Mouse (Mus musculus) layer of hippocampus, postnatal 25 days (tissue): ENCODE results near the gene Gtf3c6. TPM values are rescaled to one million over a fixed set of nuclear protein-coding genes. Genes with fewer than 3 reads are reported as not detected.

Experiments used
- DNase-seq, 2 experiments: peaks; one replicate each; pipeline ENCODE4 v3.0.0; 2022; ENCODE audit warnings: mixed read lengths in 2 of 2, low spot score in 1 of 2; ENCODE audit errors: extremely low spot score in 1 of 2
- total RNA-seq, 2 experiments: library from RNA; stranded (reverse); gene quantifications; 2 replicates each; pipeline ENCODE4 v1.2.3; 2021

Gene Gtf3c6
- total RNA-seq = 10 to 100 TPM; 25.1 to 25.5 TPM

DNA sequence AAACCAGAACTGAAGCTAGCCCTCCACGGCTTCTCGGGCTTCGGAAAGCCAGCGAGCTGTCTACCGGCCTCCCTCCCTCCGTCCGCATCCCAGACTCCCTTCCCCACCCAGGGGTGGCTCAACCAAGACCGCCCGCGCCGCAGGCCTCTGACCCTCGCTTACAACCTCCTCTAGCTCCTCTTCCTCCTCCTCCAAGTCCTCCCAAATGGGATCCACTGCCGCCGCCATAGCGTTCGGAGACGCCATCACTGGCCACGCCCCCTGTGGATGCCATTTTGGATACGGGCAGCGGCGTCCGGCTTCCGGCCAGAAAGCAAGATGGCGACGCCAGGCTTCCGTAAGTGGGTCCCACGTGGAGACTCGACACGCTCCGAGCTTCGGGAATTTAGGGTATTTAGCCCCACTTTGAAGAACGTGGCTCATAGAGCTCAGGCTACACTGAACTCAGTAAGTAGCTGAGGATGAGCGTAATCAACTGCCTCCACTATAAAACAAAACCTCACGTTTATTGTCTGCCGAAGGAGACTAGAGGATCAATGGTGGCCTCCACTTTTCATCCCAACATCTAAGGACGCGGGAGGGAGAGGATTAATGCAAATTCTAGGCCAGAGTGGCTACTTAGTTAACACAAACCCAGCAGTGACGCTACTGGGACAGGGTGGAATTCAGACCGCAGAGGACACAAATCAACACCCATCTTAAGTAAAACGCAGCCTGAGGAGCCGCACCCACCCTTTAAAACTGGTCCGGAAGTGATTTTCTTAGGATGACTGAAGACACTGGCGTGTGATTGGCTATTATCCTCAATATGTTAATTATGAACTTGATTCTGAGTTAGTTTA is at the start of gene Gtf3c6:
TSS of gene Gtf3c6 (minus strand) at position 695 of the 842 bp plus-strand sequence.
- peak; percentile 92 to 93 for DNase-seq

DNA sequence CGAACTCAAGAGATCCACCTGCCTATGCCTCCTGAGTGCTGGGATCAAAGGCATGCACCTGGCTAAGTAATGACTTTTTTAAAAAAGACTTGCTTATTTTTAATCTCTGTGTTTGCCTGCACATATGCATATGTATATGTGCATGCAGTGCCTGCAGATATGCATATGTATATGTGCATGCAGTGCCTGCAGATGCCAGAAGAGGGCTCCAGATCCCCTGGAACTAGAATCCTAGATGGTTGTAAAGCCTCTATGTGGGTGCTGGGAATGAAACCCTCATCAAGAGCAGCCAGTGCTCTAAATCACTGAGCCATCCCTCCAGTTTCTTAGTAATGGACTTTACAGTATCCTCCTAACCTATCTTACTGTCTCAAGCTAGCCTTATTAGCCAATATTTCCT is 48.1 kb upstream of the Gtf3c6 start:
- DNase-seq = no peak

DNA sequence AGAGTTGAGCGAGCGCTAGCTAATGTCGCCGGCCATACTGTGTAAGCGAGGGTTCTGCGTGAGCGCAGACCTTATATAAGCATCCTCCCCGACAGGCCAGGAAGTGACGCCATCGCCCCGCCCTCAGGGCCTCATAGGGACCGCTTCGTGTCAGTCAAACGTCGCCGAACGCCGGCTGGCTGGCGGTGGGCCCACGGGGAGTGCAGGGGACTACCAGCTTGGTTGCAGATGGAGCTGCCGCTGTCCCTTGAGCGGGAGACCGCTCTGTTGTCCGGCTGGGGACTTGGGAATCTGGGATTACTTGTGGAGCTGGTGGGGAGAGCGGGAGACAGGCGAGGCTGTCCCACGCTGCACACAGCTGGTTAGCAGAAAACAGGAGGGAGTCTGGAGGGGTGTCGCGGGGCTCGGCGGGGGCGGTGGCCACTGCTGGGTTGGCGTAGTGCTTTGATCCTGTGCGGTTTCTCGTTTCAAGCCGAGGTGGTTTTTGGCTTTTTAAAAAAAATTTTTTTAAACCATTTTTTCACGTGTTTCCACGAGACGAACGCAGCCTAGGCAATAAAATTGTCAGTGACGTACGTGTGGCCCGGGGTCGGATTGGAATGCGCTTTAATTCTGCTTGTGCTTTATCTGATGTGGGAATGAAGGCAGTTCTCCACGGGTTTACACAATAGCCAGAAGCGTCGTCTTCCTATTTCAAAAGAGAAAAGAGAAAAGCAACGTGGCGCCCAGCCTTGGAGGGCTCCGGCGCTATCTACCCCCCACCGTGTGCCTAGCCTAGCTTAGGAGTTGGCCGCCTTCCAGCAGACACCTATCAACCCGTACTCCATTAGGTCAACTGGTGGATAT is 44.5 kb upstream of the Gtf3c6 start, which contains the start of gene Amd1:
TSS of gene Amd1 (minus strand) at position 47 of the 846 bp plus-strand sequence.
- DNase-seq = peak; percentile 100

DNA sequence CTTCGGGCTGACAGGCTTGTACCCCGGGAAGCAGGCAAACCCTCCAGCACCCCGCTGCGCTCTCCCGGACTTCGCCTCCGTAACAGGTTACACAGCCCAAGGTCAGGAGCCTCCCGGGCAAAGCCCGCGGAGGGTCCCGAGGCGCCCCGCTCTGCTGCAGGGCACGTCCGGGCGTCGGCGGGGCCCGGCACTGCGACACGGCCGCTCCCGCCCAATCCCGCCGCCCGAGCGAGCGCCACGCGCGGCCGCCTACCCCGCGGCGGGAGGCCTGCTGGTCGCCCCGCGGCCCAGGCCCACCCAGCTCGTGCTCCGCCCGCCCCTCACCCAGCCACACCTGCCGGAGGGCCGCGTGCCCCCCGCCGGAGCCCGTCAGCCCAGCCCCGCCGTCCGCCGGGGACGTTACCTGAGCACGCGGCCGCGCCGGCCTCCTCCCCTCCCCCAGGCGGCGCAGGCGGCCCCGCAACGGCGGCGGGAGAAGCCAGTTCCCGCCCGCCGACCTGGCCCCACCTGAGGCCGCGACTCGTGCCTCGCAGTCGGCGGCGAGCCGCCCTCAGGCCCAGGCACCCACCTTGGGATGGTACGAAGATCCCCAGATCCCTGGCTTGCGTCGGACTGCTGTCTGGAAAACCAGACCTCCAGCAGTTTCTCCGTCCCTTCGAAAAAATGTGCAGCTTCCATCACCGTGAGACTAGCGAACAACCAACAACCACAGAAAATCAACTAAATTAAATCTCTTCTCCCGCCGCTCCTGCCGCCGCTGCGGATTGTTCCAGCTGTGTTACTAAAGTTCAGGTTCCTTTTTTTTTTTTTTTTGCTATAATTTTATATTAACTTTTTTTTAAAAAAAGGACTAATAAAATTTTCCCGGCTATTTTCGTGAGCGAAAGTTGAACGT is 43.5 kb upstream of the Gtf3c6 start:
- DNase-seq = peak; percentile 20 to 49

DNA sequence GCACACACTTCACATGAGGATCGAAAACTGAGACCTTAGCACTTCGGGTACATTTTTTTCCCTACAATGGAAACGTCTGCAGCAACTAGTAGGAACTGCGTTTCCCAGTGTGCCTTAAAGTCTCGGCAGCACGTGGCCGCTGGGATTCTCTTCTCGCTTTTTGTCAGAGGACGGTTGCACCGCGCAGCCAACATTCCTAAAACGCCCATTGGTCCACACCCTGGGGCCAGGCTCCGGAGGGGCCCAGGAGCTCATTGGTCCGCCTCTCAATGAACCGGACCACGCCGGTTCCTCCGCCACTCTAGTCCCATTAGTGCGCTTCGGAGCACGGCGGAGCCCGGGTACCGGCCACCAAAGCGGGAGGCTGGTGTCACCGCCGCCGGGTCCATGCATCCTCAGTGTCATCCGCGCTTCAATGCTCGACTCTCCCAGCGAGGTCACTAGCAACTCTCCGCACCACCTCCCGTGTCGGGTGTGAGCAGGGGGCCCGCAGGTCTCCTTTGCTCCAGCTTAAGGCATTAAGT is 42.8 kb upstream of the Gtf3c6 start:
- peak; percentile 63 to 66 for DNase-seq

DNA sequence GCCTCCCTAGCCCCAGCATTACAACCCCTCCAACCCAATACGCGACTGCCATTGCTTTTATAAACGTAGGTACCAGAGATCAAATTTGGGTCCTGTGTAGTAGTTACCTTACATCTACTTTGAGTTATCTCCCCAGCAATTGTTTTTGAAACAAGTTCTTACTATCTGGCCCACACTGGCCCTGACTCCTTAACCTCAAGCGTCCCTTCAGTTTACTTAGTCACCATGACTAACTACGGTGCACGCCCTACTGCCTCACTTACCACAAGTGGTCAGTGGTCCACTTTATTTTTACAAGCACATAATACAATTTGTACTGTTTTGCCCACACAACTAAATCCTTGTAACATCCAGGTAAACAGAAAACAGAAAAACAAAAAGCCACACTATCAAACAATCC is 34.7 kb upstream of the Gtf3c6 start:
- DNase-seq = no peak

DNA sequence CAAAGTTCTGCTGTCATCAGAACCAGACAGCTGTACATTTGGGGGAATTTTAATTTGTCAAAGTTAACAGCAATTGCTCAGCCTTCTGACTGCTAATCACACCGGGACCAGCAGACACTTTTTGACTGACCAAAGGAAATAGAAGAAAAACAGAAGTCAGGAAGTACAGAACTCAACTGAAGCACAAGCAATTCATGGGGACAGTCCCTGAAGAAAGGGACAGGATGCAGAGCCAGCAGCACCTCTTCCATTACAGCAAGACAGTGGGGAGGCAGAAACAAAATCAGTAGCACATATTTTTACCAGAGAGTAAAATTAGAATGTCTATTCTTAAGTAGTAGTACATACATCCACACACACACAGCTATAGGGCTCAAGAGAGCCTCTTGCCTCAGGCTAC is 28.9 kb upstream of the Gtf3c6 start:
- DNase-seq = no peak

DNA sequence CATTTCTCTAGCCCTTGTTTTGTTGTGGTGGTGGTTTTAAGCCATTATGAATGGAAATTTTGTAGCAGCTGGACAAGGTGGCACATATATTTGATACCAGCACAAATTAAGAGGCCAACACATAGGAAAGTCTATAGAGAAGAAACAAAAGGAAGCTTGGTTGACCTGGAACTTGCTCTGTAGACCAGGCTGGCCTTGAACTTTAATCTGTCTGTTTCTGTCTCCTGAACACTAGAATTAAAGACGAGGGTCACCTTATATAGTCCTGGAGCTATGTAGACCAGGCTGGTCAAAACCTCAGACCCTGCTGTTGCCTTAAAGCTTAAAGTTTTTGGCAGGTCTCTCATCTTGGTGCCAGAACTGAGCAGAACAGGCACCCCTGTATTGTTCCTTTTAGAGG is 27.7 kb upstream of the Gtf3c6 start:
- no peak for DNase-seq

DNA sequence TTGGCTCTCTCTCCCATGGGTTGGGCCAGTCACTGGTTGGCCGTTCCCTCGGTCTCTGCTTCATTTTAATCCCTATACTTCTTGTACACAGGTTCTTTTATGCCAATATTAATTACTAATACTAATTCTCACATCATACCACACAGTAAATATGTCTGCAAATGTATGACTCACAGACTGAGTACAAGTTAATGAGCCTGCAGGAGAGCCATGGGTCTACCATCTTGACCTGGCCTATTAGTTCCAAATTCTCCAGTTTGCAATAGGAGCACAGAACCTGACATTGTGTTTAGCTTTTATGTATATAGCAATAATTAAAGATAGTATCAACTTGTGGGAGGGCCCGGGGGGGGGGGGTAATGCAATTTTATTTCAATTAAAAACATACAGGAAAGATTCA is 27.1 kb upstream of the Gtf3c6 start:
- DNase-seq = no peak

DNA sequence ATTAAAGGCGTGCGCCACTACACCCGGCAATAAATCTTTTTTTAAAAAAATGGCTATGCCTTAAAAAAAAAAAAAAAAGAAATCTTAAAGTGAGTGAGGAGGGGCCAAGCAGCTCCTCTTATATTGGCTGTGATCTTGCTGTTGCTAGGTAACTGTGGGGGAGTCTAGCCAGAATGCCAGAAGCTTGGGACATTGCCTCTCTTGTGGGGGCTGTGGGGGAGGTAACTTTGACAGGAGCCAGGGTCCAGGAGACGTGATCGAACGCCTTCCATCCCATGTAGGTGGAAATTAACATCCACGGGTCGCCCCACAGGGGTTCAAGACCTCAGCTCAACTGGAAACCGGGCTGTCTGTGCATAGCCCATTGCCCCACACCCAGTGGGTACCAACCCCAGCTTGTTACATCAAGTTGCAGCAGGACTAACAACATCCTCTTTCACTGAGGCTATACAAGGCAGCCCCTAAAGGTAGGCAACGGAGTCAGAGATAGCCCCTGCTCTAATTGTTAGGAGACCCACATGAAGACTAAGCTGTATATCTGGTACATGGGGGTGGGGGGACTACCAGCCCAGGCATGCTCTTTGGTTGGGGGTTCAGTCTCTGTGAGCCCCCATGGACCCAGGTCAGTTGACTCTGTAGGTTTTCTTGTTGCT is 26.4 kb upstream of the Gtf3c6 start:
- peak; percentile 13 to 23 for DNase-seq

DNA sequence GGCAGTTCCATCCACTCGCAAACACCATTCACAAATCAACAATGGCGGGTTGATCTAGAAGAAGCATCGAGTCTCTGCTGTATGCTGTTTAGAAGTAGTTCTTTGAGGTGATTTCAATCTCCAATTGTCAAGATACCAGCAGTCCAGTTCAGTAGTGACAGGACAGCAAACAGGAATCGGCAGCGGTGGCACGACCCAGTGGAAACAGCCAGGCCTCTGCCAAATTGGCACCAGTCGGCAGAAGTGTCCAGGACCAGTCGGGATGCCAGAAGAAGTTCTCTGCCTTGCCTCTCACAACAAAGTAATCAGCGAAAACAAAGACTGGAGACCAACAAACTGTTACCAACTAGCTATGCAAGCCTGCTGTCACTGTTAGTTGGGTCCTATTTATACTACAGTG is 25.7 kb upstream of the Gtf3c6 start:
- DNase-seq = no peak

DNA sequence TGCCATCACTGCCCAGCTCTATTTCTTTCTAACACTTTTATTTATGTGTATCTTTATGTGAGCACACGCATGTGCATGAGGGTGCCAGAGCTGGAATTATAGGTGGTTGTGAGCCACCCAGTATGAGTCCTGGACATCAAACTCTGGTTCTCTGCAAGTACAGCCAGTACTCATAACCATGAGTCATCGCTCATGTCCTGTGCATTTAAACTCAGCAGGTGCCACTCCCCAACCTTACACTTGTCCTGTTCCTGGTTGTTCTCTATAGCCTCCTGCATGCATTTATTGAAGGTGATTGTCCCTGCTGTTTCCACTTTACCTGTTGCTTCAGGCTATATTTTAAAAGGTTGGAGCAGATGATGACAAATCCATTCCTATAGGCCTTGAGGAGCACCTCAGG is 23.7 kb upstream of the Gtf3c6 start:
- DNase-seq = no peak

DNA sequence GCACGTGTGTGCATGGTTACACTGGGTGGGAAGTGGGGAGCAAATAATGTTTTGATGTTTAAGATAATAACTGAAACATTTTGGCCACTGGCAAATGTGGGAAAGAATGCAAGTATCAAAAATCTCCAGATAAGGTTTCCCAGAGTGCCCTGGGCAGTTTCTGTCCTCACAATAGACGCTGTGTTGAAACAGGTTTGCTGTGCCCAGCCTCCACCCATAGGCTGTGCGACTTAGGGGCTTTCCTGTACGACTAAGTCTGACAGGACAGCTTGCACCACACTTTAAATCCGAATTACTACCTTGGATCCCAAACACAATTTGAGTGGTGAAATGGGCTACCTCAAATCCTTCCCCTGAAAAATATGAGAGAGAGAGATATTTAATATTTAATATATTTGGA is 20.4 kb upstream of the Gtf3c6 start:
- DNase-seq = no peak

DNA sequence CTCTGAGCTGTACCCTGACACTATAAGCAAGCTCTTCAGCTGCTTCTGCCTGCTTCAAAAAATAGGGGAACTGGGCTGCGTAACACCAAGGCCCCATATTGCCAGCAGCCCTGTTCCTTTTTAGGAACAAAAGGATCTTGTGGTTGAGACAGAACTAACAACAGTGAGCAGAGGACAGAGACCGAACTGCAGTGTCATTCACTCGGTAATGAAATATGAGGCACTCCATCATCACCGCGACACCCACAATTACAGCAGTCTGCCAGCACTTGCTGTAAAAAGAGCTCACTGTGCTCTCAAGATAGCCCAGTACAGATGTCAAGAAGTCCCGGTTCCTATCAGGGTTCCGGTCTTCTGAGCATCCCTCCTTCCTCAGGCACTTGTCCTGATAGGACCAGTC is 18.1 kb upstream of the Gtf3c6 start:
- no peak for DNase-seq

DNA sequence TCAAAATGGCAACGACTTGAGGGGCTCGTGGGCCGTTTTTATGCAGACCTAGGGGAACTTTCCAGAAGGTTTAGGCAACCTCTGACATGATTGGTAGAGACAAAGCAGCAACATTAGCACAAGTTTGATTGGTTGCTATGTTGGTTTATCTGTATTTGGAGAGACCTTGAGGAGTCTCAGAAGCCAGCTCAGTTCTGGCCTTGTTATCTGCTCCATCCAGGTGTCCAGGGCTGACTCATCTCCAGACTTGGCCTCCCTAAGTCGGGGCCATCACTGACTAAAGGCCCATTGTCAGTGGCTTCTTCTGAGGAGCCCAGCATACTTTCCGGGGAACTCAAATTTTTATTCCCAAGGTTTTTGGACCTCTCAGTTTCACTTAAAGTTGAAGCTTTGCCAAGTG is 16.0 kb upstream of the Gtf3c6 start:
- DNase-seq = no peak

DNA sequence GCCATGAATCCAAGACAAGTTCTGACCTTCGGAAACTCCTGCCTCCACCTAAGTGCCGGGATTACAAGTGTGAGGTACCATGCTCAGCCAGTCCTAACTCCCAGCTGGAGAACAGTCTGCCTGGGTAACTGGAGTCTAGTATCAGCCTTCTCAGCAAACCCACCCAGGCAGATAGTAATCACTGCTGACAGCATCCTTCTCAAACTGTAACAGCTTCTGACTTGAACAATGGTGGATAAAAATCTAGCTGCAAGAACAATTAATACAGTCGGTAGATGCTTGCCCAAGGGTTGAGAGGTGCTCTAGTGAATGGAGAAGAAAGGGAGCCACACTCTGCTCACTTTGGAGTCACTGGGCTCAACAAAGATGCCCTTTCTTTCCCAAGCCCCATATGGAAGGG is 13.3 kb upstream of the Gtf3c6 start:
- DNase-seq = no peak

DNA sequence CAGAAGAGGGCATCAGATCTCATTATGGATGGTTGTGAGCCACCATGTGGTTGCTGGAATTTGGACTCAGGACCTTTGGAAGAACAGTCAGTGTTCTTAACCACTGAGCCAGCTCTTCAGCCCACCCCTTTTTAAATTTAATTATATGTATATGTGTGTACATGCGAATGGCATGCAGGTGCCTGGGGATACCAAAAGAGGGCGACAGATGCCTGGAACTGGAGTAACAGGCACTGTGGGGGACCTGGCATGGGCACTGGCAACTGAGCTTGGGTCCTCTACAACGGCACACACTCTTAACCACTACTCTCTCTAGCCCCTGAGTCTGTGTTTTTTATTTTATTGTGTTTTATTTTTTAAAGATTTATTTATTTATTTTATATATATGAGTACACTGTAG is 7.0 kb upstream of the Gtf3c6 start:
- no peak for DNase-seq

DNA sequence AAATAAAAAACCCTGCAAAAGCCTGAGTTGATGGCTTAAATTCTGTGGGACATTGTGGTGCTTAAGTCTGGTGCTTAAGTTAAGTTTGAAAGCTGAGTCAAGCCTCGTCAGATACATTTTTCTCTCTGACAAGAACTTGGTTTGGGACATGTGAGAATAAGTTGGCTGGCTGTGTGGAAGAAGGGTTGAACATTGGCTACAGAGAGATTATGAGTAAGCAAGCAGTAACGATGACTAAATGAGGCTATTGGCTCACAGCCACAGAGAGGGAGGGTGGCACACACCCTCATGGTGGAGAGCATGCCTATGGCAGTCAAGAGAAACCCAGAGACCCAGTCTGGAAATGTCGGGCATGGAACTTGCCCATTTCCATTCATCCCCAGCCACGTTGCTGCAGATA is 5.8 kb upstream of the Gtf3c6 start:
- no peak for DNase-seq

DNA sequence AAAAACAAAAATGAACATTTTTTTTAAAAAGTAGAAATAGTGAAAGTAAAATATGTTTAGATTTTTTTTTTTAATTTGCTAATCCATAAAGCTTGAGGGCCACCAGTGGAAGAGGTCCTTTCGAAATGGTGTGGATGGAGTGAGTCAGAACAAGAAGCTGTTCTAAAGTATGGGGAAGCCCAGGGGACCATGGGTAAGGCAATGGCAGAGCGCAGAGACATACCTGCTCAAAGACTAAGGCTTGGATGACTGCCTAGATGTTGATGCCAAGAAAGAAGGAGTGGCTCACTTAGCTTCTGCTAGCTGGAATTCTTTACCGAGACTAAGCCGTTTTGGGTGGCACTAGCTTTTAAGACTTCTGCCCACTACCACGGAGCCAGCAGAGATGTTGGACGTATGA is 4.3 kb upstream of the Gtf3c6 start:
- no peak for DNase-seq

DNA sequence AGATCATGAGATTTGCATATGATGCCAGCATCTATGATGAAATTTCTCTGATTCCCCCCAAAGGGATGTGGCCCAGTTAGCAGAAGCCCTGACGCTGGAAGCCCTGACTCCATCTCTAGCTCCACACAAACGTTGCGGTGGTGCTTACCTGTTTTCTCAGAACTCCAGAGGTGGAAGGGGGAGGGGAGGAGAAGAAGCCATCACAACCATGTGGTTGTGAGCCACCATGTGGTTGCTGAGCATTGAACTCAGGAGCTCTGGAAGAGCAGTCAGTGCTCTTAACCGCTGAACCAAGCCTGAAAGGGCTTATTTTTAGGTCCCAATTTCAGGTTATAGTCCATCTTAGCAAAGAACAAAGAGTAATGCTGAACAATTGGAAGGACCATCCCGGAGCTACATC is 2.4 kb upstream of the Gtf3c6 start:
- no peak for DNase-seq
